Mouse (Mus musculus): ENCODE measurements around the gene Akap6. TPM values are rescaled to one million over a fixed set of nuclear protein-coding genes. Genes with fewer than 3 reads are reported as not detected.

The Akap6 gene
- total and polyA plus RNA-seq, 3 experiments = not detected

DNA sequence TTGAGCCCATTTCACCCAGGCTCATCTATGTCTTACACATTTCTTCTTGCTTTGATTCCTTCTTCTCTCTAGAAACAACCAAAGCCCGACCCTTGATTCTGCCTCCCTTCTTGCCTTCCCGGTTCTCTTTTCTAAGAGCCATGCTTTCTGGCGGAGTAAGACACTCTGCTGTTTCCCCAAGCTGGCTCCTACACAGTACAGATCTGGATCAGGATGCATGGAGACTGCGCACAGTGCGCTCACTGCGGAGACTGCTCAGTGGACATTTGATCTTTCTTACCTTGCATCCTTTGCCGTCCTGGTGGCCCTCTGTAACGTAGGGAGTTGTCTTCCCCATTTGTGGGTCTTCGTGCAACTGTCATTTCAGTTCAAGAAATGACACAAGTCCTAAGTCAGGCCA, 20.0 kb downstream of the Akap6 start:
- no peak overlapping the region for H3K4me3 ChIP-seq (ENCODE audit: control insufficient read depth in 1 of 2, insufficient read depth in 1 of 2, low read depth in 2 of 2, low read length in 2 of 2)
- peaks cover 0 to 6% of the 10 kb centered on the region in 2 experiments; a peak in 2 of 4 replicates for H3K36me3 ChIP-seq (ENCODE audit: control insufficient read depth in 1 of 2, insufficient read depth in 2 of 2, low read length in 2 of 2)
- H3K27ac ChIP-seq (ENCODE audit: control insufficient read depth, low read depth, low read length) = no peak overlapping the region
- H3K9me3 ChIP-seq (replicated peaks; ENCODE audit: insufficient read depth, low read length) = no peaks in the 10 kb centered on the region
- H3K4me1 ChIP-seq (ENCODE audit: control insufficient read depth in 1 of 2, insufficient read depth in 2 of 2, low read length in 2 of 2) = peaks cover 4 to 6% of the 10 kb centered on the region in 2 experiments
- no peaks in the 10 kb centered on the region for H3K27me3 ChIP-seq (ENCODE audit: control insufficient read depth in 1 of 2, insufficient read depth in 2 of 2, low read length in 2 of 2)
- TF ChIP-seq USF1 (IDR thresholded peaks at IDR 0.05; ENCODE audit: low read depth, low read length) = no peak
- no peak for TF ChIP-seq POLR2A (IDR thresholded peaks at IDR 0.05; ENCODE audit: control insufficient read depth in 1 of 2, insufficient read depth in 1 of 2, low read depth in 1 of 2, low read length in 2 of 2, poor library complexity in 1 of 2)
- no peak for TF ChIP-seq TCF12 (IDR thresholded peaks at IDR 0.05; ENCODE audit: low read depth, low read length)
- TF ChIP-seq EP300 (IDR thresholded peaks at IDR 0.05; ENCODE audit: low read depth in 1 of 2, low read length in 2 of 2) = no peak
- TF ChIP-seq POLR2AphosphoS2 (IDR thresholded peaks at IDR 0.05; ENCODE audit: low read length) = no peak
- no peak for TF ChIP-seq GATA1 (IDR thresholded peaks at IDR 0.05; ENCODE audit: low read depth, low read length)
- TF ChIP-seq CTCF (IDR thresholded peaks at IDR 0.05 in 2 of 3, conservative IDR thresholded peaks at IDR 0.05 in 1 of 3; ENCODE audit: control insufficient read depth in 1 of 3, insufficient read depth in 1 of 3, low read depth in 2 of 3, low read length in 3 of 3, poor library complexity in 1 of 3, severe bottlenecking in 1 of 3) = no peak
- no peak for TF ChIP-seq GABPA (IDR thresholded peaks at IDR 0.05; ENCODE audit: low read depth, low read length)
- TF ChIP-seq MYB (IDR thresholded peaks at IDR 0.05; ENCODE audit: low read depth, low read length) = no peak
- no peak for DNase-seq (ENCODE audit: low read depth, low spot score)
- H3K9ac ChIP-seq (ENCODE audit: control insufficient read depth, low read depth, low read length, poor library complexity, severe bottlenecking) = no peak overlapping the region
- H3K79me2 ChIP-seq (ENCODE audit: control insufficient read depth, insufficient read depth, low read length, poor library complexity) = no peaks in the 10 kb centered on the region

DNA sequence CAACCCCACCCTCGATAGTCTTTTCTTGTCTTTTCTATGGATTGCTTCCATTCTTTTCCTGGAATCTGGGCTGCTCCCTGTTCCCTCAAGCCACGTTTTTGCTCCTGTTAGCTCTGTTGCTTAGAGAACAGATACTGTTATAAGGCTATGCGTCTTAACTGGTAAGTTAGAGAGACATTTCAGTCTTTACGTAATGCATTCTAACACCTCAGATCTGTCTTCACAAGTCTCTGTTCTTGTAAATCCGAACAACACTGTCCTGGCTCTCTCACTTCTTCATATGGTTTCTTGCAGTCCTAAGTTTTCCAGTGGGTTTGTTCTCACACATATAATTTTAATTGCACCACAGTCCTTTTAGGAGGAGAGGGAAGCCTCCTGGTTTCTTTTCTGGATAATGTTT, 20.5 kb downstream of the Akap6 start:
- Histone ChIP-seq H3K4me1 (ENCODE audit: control insufficient read depth in 1 of 2, insufficient read depth in 2 of 2, low read length in 2 of 2) (peaks cover 4 to 6% of the 10 kb centered on the region in 2 experiments), H3K27me3 (ENCODE audit: control insufficient read depth in 1 of 2, insufficient read depth in 2 of 2, low read length in 2 of 2) (no peaks in the 10 kb centered on the region), H3K27ac (ENCODE audit: control insufficient read depth, low read depth, low read length) (no peak overlapping the region), H3K36me3 (ENCODE audit: control insufficient read depth in 1 of 2, insufficient read depth in 2 of 2, low read length in 2 of 2) (peaks cover 0 to 6% of the 10 kb centered on the region in 2 experiments; a peak in 2 of 4 replicates), H3K9me3 (replicated peaks; ENCODE audit: insufficient read depth, low read length) (no peaks in the 10 kb centered on the region), H3K79me2 (ENCODE audit: control insufficient read depth, insufficient read depth, low read length, poor library complexity) (no peaks in the 10 kb centered on the region), H3K9ac (ENCODE audit: control insufficient read depth, low read depth, low read length, poor library complexity, severe bottlenecking) (no peak overlapping the region), H3K4me3 (ENCODE audit: control insufficient read depth in 1 of 2, insufficient read depth in 1 of 2, low read depth in 2 of 2, low read length in 2 of 2) (no peak overlapping the region)
- TF ChIP-seq ZNF384 (IDR thresholded peaks at IDR 0.05; ENCODE audit: low read depth, low read length) = no peak
- TF ChIP-seq BHLHE40 (IDR thresholded peaks at IDR 0.05; ENCODE audit: borderline replicate concordance, low read depth, low read length) = no peak
- TF ChIP-seq E2F4 (IDR thresholded peaks at IDR 0.05; ENCODE audit: borderline replicate concordance, low read depth, low read length) = no peak
- no peak for TF ChIP-seq TBP (IDR thresholded peaks at IDR 0.05; ENCODE audit: low read depth, low read length)
- TF ChIP-seq RCOR1 (IDR thresholded peaks at IDR 0.05; ENCODE audit: low read depth, low read length) = no peak
- no peak for TF ChIP-seq UBTF (IDR thresholded peaks at IDR 0.05; ENCODE audit: borderline replicate concordance, insufficient read depth, low read depth, low read length)
- TF ChIP-seq KAT2A (conservative IDR thresholded peaks at IDR 0.05; ENCODE audit: low read depth, low read length) = no peak
- no peak for TF ChIP-seq GATA1 (IDR thresholded peaks at IDR 0.05; ENCODE audit: low read depth, low read length)
- no peak for TF ChIP-seq HCFC1 (IDR thresholded peaks at IDR 0.05; ENCODE audit: low read depth, low read length)
- TF ChIP-seq NELFE (IDR thresholded peaks at IDR 0.05; ENCODE audit: low read depth, low read length) = no peak
- TF ChIP-seq SIN3A (IDR thresholded peaks at IDR 0.05; ENCODE audit: low read length) = no peak
- TF ChIP-seq CHD2 (IDR thresholded peaks at IDR 0.05; ENCODE audit: low read length) = no peak
- no peak for TF ChIP-seq MAZ (IDR thresholded peaks at IDR 0.05; ENCODE audit: low read depth, low read length)
- TF ChIP-seq USF2 (IDR thresholded peaks at IDR 0.05; ENCODE audit: borderline replicate concordance in 1 of 2, insufficient read depth in 1 of 2, low read depth in 1 of 2, low read length in 2 of 2) = no peak
- no peak for DNase-seq (ENCODE audit: low read depth, low spot score)
